Comparison of ENCODE assay signal across 22 mouse cellular contexts in genomic region chr12:112702374-112703320, GRCm38 (mm10). TPM values are rescaled to one million over a fixed set of nuclear protein-coding genes. Genes with fewer than 3 reads are reported as not detected.
A peak's percentile ranks its signal among the peaks of the same experiment; 100 is the strongest.
DNase-seq lines count a peak whose midpoint lies in the region; ATAC-seq and TF ChIP-seq lines count a peak whose summit lies in the region.
"Had no signal": no experiment of that assay in that cellular context is flagged by ENCODE, and none has a peak within 500 bp of the region (broad histone marks: within the 10 kb centered on the region; RNA-seq: fewer than 3 reads in every experiment).

No protein-coding gene starts in this region.

- H3K9me3 ChIP-seq in lung, postnatal 0 days (ENCODE audit: low read length) = no peaks in the 10 kb centered on the region
- no peaks in the 10 kb centered on the region for H3K9me3 ChIP-seq in stomach, postnatal 0 days (ENCODE audit: control insufficient read depth, low read length)
- H3K9me3 ChIP-seq: forebrain, embryonic 15.5 days; heart, embryonic 15.5 days; hindbrain, embryonic 10.5 days; limb, embryonic 12.5 days; stomach, embryonic 15.5 days had no signal

- TF ChIP-seq CTCF in lung, postnatal 0 days (IDR thresholded peaks at IDR 0.05) = no peak
- no peak for TF ChIP-seq CTCF in stomach, postnatal 0 days (IDR thresholded peaks at IDR 0.05; ENCODE audit: low read depth)

- DNase-seq in lung, postnatal 0 days (ENCODE audit: low spot score) = peak; percentile 65
- DNase-seq in lung, postnatal 25 days (ENCODE audit: low spot score) = no peak
- peak; percentile 28 for DNase-seq in CD4-positive, CD25-positive, alpha-beta regulatory T cell, adult 2 months (ENCODE audit: low read depth, low spot score)
- DNase-seq in brain, adult 2 months (ENCODE audit: low read depth, low spot score) = peak; percentile 83
- DNase-seq in stomach, postnatal 0 days (ENCODE audit: low spot score) = no peak
- DNase-seq in layer of hippocampus, adult 9-10 months (ENCODE audit: low spot score) = no peak
- DNase-seq in adipocyte (ENCODE audit: low spot score) = no peak
- DNase-seq in layer of hippocampus, adult 9-11 months = no peak
- DNase-seq: adrenal gland, postnatal 10 days; heart, adult 11 months; kidney, adult 9 months; kidney, postnatal 4 days; spleen, adult 18-20 months had no signal

- no peak overlapping the region for H3K4me3 ChIP-seq in lung, postnatal 0 days (ENCODE audit: low read depth, low read length)
- no peak overlapping the region for H3K4me3 ChIP-seq in stomach, postnatal 0 days (ENCODE audit: low read depth, low read length)
- H3K4me3 ChIP-seq: erythroblast, embryonic 14.5 days; forebrain, embryonic 15.5 days; heart, embryonic 15.5 days; hindbrain, embryonic 10.5 days; left cerebral cortex, adult 2 months; limb, embryonic 12.5 days; stomach, embryonic 15.5 days had no signal

- ATAC-seq in lung, postnatal 0 days = peak; percentile 34; the same call in 1 of the 2 replicates
- peak; percentile 77 for ATAC-seq in stomach, postnatal 0 days (ENCODE audit: low FRiP score, low TSS enrichment)
- ATAC-seq: forebrain, embryonic 15.5 days; midbrain, embryonic 16.5 days had no signal

- H3K4me2 ChIP-seq in lung, postnatal 0 days (replicated peaks; ENCODE audit: low read depth, low read length) = no peak overlapping the region
- H3K4me2 ChIP-seq in stomach, postnatal 0 days (replicated peaks; ENCODE audit: low read depth) = no peak overlapping the region
- H3K4me2 ChIP-seq: forebrain, embryonic 15.5 days; heart, embryonic 15.5 days; limb, embryonic 12.5 days; stomach, embryonic 15.5 days had no signal

- no peak overlapping the region for H3K27ac ChIP-seq in lung, postnatal 0 days (ENCODE audit: low read length)
- H3K27ac ChIP-seq in stomach, postnatal 0 days (replicated peaks) = 0 out of 2 replicates have a peak overlapping the region, but pooled peaks have one; percentile 18
- H3K27ac ChIP-seq: forebrain, embryonic 15.5 days; heart, embryonic 15.5 days; hindbrain, embryonic 10.5 days; left cerebral cortex, adult 2 months; limb, embryonic 12.5 days; liver, embryonic 14.5 days; stomach, embryonic 15.5 days had no signal

- H3K9ac ChIP-seq in lung, postnatal 0 days (replicated peaks; ENCODE audit: low read depth) = no peak overlapping the region
- H3K9ac ChIP-seq in stomach, postnatal 0 days (ENCODE audit: low read length) = no peak overlapping the region
- H3K9ac ChIP-seq: forebrain, embryonic 15.5 days; heart, embryonic 15.5 days; limb, embryonic 12.5 days; liver, embryonic 14.5 days; stomach, embryonic 15.5 days had no signal

- no peak for TF ChIP-seq EP300 in lung, postnatal 0 days (IDR thresholded peaks at IDR 0.05)
- TF ChIP-seq EP300 in stomach, postnatal 0 days (optimal IDR thresholded peaks at IDR 0.05) = no peak

- 38% methylated on average over 6 of the region's 6 CpGs for WGBS in lung, postnatal 0 days
- WGBS in stomach, postnatal 0 days = 48% methylated on average over 6 of the region's 6 CpGs

- H3K4me1 ChIP-seq in lung, postnatal 0 days (ENCODE audit: insufficient read depth, low read depth, low read length) = no peaks in the 10 kb centered on the region
- 0 out of 2 replicates have a peak, but pooled peaks cover 2% of the 10 kb centered on the region for H3K4me1 ChIP-seq in stomach, postnatal 0 days (replicated peaks; ENCODE audit: control insufficient read depth, insufficient read depth)

- H3K36me3 ChIP-seq in lung, postnatal 0 days (ENCODE audit: insufficient read depth, low read length) = no peaks in the 10 kb centered on the region
- no peaks in the 10 kb centered on the region for H3K36me3 ChIP-seq in stomach, postnatal 0 days (ENCODE audit: control insufficient read depth, insufficient read depth, low read length)
- H3K36me3 ChIP-seq: forebrain, embryonic 15.5 days; heart, embryonic 15.5 days; hindbrain, embryonic 10.5 days; limb, embryonic 12.5 days; stomach, embryonic 15.5 days had no signal

- no peaks in the 10 kb centered on the region for H3K27me3 ChIP-seq in lung, postnatal 0 days (replicated peaks; ENCODE audit: insufficient read depth, low read length)
- no peaks in the 10 kb centered on the region for H3K27me3 ChIP-seq in stomach, postnatal 0 days (ENCODE audit: control insufficient read depth, insufficient read depth, low read length)
- H3K27me3 ChIP-seq: stomach, embryonic 15.5 days had no signal

RNA-seq across cellular contexts. Expression of gene Cep170b, which starts 17.6 kb away (rescaled TPM):
- 17.5 and 20.8 TPM in 2 replicates for polyA plus RNA-seq in lung, postnatal 0 days (2015; fragmentation: Nextera tagmentation; extraction: Ambion mirVana)
- 20.7 and 21.2 TPM in 2 replicates for polyA plus RNA-seq in stomach, postnatal 0 days (2015; fragmentation: Nextera tagmentation; extraction: Ambion mirVana)

RNA-seq across cellular contexts. Expression of gene Zbtb42, which starts 24.0 kb away (rescaled TPM):
- 14.0 and 14.6 TPM in 2 replicates for polyA plus RNA-seq in lung, postnatal 0 days (2015; fragmentation: Nextera tagmentation; extraction: Ambion mirVana)
- 11.3 and 12.1 TPM in 2 replicates for polyA plus RNA-seq in stomach, postnatal 0 days (2015; fragmentation: Nextera tagmentation; extraction: Ambion mirVana)

RNA-seq across cellular contexts. Expression of gene Akt1, which starts 28.0 kb away (rescaled TPM):
- 78.8 and 91.3 TPM in 2 replicates for polyA plus RNA-seq in lung, postnatal 0 days (2015; fragmentation: Nextera tagmentation; extraction: Ambion mirVana)
- polyA plus RNA-seq in stomach, postnatal 0 days (2015; fragmentation: Nextera tagmentation; extraction: Ambion mirVana) = 84.5 and 98.2 TPM in 2 replicates

RNA-seq across cellular contexts. Expression of gene Pld4, which starts 57.8 kb away (rescaled TPM):
- polyA plus RNA-seq in lung, postnatal 0 days (2015; fragmentation: Nextera tagmentation; extraction: Ambion mirVana) = 19.6 and 23.8 TPM in 2 replicates
- polyA plus RNA-seq in stomach, postnatal 0 days (2015; fragmentation: Nextera tagmentation; extraction: Ambion mirVana) = 9.6 and 9.8 TPM in 2 replicates

RNA-seq across cellular contexts. Expression of gene Siva1, which starts 58.2 kb away (rescaled TPM):
- 130 and 152 TPM in 2 replicates for polyA plus RNA-seq in lung, postnatal 0 days (2015; fragmentation: Nextera tagmentation; extraction: Ambion mirVana)
- polyA plus RNA-seq in stomach, postnatal 0 days (2015; fragmentation: Nextera tagmentation; extraction: Ambion mirVana) = 91.5 and 97.1 TPM in 2 replicates

Comparison
In these comparisons a context has a peak if more than half of its experiments do, and no peak if none do; other contexts are left out.
1. DNase-seq: peak in lung, postnatal 0 days (single experiment), CD4-positive, CD25-positive, alpha-beta regulatory T cell, adult 2 months (single experiment) and brain, adult 2 months (single experiment); none in lung, postnatal 25 days (single experiment), stomach, postnatal 0 days (single experiment), layer of hippocampus, adult 9-10 months (single experiment), adipocyte (single experiment) and layer of hippocampus, adult 9-11 months (single experiment).